14 mouse cellular contexts compared by ENCODE assay signal in the genomic region with DNA sequence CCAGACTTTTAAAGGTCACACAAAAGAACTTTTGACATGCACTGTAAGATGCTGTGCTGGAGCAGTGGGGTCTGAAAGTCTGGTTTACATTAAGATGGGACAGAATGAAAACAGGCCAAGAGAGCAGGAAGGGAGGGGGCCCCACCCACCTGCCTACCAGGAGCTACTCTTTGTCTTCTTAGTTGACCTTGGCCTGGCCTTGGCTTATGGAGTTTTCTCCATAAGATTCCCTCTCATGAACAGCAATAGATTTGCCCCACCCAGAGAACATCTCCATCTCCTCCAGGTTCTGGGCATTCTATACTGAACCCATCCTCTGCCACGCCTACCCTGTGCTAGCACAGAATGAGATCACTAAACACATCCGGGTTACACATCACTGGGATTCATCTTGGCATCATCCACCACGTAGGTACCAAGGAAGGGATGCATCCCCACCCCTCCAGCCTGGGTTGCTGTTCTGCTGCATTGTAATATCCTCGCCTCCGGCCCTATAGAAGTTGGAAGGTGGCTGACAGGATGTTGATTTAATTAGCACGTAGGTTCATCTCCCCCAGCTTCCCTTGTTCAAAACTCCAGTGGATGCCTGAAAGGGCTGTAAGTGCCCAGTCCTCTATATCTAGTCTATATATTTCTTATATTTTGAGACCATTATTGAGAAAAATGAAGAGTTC.
"Had no signal": no experiment of that assay in that cellular context is flagged by ENCODE, and none has a peak within 500 bp of the region (broad histone marks: within the 10 kb centered on the region; RNA-seq: fewer than 3 reads in every experiment).

No protein-coding gene starts in this region.

- ATAC-seq: midbrain, embryonic 15.5 days had no signal

- H3K9me3 ChIP-seq: midbrain, embryonic 15.5 days; neural tube, embryonic 13.5 days; stomach, embryonic 15.5 days had no signal

- H3K27me3 ChIP-seq: liver, embryonic 13.5 days; megakaryocyte, embryonic 14.5 days; midbrain, embryonic 15.5 days; neural tube, embryonic 13.5 days; stomach, embryonic 15.5 days had no signal

- DNase-seq: kidney, adult 2 months; kidney, postnatal 25 days; layer of hippocampus, adult 9-11 months; liver, embryonic 13.5 days; lung, adult 2 months; retina, postnatal 1 day; right cerebral cortex, postnatal 25 days; spleen, adult 18-20 months had no signal

- H3K36me3 ChIP-seq: liver, embryonic 13.5 days; midbrain, embryonic 15.5 days; neural tube, embryonic 13.5 days; stomach, embryonic 15.5 days had no signal

- H3K4me1 ChIP-seq: stomach, embryonic 15.5 days had no signal

- H3K4me3 ChIP-seq: layer of hippocampus, adult 2 months; liver, embryonic 13.5 days; megakaryocyte, embryonic 14.5 days; midbrain, embryonic 15.5 days; neural tube, embryonic 13.5 days; stomach, embryonic 15.5 days had no signal

- H3K27ac ChIP-seq: kidney, postnatal 0 days; layer of hippocampus, adult 2 months; liver, embryonic 13.5 days; midbrain, embryonic 15.5 days; neural tube, embryonic 13.5 days; stomach, embryonic 15.5 days had no signal
